Mouse (Mus musculus) 3T3-L1 (cell line): ENCODE results near the gene Sik1.

Experiments used
- DNase-seq: peaks from one replicate; pipeline ENCODE4 v3.0.0-alpha.2; 2015; ENCODE audit warnings: low read depth, low spot score

Sik1 gene

DNA sequence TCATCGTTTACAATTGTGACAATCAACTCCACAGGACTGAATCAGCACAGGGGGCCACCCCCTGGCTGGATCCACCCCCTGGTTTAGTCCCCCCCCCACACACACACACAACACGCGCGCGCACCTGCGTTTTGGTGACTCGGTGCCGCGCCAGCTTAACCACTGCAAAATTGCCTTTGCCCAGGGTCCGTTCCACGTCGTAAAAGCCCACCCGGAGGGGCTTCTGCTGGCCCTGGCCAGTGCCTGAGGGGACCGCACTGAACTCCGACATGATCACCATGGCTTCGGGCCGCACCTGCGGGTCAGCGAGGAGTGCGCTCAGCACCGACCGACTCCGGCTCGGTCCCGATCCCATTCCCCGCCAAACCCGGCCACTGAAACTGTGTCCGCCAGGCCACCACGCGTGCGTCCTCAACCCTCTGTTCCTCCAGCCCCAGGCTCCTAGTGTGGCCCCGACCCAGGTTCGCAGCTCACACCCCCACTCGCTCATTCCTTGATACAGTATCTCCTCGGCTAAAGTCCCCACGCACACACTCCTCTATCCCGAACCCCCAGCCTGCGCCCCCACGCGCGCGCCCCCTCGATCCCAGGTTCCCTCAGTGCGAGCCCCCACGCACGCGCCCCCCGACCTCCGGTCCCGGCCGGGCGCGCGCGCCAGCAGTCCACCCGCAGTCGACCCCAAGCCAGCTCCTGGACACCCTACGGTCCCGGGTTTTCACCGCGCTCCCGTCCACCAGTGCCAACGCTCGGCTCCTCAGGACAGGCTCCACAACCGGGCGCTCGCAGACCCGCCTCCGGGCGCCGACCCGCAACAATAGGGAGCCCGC lies 621 bp downstream of the Sik1 start:
- DNase-seq = peak; percentile 40

- no peak for DNase-seq
These were observed 2.0 kb downstream of the Sik1 start for GRCm38 (mm10) chr17:31853448-31854188.

DNA sequence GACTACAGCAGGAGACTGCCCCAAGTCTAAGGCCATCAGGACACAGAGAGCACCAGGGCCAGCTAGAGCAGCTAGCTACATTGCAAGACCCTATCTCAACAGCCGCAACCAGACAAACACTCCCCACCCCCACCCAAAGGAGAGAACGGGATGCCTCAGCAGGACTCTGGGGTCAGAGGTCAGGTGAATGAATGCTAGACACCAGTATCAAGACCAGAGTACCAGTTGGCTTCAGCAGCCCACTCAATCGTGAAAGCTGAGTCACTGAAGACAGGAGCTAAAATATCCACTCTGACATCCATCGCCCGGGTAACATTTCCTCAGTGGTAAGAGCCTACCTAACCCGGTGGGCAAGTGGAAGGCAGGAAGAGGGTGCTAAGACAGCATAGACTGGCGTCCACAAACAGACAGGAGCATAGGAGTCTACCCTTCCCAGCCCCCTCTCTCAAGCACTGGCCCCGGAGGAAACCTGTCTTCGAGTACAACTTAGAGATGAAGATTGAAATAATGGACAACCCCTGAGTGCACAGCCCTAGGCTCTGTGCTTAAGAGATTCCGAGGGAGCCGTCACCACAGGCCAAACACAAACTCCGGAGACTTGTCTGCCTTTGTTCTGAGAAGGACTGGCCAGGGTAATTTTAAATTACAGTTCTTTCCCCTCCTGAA lies 2.7 kb downstream of the Sik1 start:
- DNase-seq = no peak

DNA sequence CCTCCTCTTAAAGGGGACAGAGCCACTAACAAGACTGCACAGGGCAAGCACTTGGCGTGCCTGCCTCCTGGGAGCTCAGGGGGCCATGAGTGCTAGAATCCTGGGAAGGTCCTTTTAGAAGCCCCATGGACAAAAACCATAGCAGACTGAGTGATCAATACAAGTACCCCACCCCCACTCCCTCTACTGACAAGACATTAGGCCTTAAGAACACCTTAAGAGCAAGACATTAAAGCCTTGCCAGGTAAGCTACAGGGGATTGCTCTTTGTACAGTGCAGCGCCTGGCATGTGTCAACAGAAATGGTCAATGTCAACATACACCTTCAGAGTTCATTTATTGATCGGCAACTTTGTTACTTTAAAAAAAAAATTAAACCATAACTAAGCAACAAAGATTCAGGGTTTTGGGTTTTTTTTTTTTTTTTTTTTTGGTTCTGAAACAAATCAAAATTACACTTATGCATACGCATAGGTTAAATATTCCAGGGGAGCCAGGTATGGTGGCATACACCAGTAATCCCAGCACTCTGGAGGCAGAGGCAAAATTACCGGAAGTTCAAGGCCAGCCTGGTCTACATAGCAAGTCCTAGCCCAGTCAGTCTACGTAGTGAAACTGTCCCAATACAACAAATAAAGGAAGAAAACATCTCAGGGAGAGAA lies 3.7 kb downstream of the Sik1 start:
- DNase-seq = no peak

GRCm38 (mm10) chr17:31850457-31850980 lies 5.1 kb downstream of the Sik1 start:
- no peak for DNase-seq

DNA sequence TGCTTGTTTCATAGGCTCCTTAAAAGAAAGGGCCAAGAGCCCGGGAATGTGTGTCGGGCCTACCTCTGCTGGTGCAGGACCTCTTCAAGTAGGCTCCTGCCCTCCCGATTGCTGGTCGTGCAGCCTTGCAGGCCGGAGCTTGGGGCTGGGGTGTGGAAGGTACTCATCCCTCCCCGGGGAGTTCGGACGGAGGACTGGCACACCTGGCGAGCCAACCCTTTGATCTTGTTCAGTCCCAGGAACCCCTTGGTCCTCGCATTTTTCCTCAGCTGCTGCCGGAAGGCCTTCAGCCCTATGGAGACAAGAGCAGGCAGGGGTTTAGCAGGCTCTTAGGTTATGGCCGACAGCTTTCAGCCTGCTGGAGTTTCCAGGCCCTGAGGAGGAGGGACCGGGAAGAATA lies 8.6 kb downstream of the Sik1 start:
- no peak for DNase-seq

GRCm38 (mm10) chr17:31846352-31846751 lies 9.3 kb downstream of the Sik1 start:
- DNase-seq = no peak

GRCm38 (mm10) chr17:31843891-31844290 lies 11.7 kb downstream of the Sik1 start:
- peak; percentile 81 for DNase-seq

DNA sequence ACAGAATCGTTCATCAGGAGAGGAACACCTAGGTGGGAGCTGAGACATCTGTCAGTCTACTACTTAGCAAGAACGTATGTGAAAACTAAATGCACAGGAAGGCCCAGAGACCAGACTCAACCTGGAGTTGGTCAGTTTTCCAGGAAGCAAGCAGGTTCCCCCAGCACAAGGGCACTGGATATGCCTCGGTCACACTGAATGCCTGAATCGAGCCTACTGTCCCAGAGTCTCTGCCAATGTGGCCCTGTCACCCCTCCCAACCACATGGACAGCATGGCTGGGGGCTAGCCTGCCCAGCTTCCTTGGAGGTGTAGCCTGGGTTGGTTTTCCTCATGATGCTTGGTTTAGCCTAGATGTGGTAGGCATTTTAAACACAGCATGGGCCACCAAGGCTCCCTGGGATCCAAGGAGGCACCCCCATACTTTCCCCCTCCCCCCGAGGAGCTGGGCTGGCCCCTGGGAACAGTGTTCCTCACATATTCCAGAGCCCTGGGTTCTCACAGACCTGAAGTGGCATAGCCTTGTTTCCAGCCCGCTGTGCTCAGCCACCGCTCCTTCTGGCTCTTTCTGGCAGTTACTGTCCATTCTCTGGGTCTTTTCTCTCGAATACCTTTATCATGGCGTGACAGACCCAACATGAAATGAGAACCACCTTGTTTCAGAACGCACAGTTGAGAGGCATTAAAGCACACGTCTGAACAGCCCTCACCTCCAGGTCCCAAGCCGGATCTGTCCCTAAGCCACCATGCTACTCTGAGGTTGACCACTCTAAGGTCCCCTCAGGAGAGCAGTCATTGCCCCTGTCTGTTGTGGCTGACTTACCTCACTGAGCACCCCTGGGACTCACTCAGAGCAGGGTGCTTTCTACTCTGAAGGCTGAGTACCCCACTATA lies 12.4 kb downstream of the Sik1 start:
- no peak for DNase-seq

DNA sequence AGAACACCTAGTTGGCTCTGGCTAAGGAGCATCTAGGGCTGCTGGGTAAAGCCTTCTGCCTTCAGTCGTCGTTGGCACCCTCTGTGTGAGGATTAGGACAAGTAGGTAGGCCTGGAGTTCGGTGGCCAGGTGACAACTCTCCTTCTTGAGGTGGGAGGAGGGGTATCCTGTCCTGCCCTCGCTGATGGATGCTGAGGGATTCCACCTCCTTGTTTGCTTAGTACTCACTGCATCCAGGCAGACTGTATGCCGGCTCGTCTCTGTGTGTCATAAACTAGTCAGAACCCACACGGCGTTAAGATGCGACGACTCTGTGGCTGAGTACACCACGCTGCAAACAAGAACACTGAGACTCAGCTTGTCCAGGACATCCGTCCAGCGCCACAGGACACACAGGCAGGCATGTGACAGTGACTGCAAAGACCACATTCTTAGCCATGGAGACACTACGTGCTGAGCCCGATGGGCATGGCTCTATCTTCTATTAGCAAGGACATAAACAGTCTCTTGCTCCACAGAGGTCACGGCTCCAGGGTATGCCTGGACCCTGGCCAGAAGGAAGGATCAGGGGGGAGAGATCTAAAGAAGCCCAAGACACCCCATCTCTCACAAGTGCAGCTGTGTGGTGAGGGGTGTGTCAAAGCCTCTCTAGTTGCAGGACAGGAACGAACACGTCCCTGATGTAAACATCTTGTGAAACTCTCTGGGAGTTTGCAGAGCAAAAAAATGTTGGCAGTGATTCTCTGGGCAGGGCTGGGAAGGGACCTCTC lies 13.6 kb downstream of the Sik1 start:
- peak; percentile 71 for DNase-seq

- no peak for DNase-seq
These were observed 14.2 kb downstream of the Sik1 start for GRCm38 (mm10) chr17:31841453-31841841.

GRCm38 (mm10) chr17:31840423-31841003 lies 15.1 kb downstream of the Sik1 start:
- no peak for DNase-seq

DNA sequence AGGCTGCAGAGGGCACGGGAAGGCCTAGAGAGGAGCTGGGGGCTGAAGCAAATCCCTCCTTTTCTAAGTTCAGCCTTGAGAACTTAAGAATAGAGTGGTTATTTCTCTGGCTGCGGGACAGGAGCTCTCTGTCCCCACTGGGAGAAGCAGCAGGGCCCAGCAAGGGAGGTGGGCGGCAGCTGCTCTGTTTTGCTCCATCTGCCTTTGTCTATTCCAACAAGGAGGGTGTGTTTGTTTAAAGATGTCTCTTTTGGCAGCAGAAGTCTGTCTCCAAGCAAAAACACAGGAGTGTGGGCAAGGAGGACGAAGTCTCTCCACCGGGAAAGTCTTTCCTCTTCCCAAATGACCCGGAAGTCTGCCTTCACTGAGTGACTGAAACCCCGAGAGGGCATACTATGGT lies 18.8 kb downstream of the Sik1 start:
- DNase-seq = no peak

DNA sequence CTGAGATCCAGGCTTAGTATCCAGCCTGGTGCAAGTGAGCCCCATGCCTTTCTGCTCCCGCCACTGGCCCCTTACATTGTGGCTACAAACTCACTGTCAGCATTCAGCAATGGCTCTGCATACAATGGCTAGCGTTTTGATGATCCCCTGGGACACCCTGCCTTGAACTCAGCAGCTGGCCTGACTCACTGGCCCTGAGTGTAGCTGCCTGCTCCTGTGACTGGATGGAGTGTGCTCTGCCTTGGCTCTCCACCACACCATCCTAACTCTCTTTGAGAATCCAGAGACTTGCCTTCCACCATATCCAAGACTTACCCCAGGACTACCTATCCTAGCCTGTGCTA lies 19.4 kb downstream of the Sik1 start:
- DNase-seq = peak; percentile 89

DNA sequence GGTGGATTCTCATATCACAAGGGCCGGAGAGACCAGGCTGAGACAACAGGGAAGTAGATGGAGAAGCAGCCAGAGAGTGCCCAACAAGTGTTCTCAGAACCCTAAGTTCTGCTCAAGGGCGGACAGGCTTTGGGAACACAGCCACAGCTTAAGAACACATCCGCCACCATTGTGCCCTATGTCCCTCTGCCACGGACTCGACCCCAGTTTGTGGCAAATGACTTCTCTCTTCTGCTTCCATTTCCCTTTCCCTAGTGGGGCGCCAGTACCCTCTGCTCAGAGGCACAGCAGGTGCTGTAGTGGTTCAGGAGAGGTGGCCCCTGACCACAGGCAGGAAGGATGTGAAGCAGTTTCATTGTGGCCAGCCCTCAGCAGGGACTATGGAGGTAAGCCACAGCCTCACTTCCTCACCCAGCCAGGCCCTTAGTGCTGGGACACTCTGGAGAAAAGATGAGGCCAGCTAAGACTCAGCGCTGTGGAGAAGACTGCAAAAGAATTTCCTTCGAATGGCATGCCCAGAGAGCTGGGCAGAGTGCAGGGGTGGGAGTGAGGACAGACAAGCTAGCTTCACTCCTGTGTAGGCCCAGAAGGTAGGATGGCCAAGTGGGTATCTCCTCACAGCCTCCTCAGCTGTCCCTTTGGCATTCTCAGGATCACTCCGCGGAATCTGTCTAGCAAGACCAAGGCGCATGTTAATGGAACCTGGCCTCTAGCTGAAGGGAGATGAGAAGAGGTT lies 19.9 kb downstream of the Sik1 start:
- no peak for DNase-seq

DNA sequence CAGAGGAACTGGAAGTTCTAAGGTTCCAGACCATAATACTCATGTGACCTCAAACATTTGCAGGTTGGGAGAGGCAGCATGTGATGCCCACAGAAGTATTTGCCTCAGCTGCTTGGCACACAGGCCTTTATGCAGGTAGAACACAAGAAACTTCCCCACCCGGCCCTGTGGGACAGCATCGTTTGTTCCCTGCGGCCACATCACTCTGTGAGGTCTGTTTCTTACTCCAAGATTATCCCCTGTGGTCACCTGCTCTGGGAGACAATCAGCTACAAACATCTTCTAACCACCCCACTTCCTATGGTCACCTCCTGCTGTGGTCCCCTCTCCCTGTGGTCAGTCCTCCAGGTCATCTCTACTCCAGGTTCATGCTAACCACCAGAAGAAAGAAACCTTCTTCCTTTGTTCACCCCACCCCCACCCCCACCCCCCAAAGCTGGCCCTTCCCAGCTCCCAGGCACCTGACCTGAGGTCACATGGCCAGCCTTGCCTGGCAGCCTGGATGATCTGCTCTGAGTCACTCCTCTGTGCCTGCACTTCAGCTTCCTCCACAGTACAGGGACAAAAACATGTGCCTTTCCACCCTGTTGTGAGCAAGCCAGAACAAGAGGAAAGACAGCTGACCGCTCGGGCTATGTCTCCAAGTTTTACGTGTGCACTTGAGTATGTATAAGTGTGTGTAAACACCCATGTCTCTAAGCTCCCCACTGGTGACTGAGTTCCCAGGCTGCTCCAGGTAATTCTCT lies 21.1 kb downstream of the Sik1 start:
- DNase-seq = peak; percentile 80

GRCm38 (mm10) chr17:31833752-31834151 lies 21.9 kb downstream of the Sik1 start:
- no peak for DNase-seq

DNA sequence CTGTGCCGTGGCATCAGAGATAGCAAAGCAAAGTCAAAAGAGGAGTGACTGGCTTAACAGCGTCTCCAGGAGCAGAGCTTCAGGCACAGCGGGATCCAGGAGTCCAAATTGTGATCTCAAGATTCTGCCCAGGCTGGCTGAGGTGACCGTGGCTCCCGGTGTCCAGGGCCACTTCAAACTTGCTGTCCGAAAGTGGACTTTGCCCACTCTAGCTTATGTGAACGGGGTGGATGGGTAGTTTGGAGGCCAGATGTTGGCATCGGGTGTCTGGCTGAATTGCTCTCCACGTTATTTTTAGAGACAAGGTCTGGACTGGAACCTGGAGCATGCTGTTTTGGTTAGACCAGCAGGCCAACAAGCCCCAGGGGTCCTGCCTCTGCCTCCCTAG lies 23.0 kb downstream of the Sik1 start:
- no peak for DNase-seq
